ENCODE assay signal across 8 mouse cellular contexts in the genomic region with DNA sequence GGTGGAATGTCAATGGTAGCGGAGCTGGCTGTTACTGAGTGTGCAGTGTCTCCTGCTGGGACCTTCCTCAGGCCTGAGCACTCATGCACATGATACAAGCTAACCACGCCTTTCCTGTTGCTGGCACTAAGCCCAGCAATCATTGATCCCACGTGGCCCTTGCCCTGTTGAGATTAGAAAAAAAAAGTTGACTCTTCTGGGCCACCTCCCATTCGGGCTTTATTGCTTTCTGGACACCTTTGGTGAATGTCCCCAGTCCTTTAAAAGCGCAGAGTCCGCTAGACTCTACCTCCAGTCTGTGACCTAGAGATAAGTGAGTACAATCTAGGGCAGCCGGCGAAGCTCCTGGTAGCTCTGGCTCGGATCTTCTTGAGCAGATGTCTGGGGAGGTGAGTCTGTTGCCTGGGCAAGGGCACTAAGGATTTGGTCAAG. TPM values are rescaled to one million over a fixed set of nuclear protein-coding genes. Genes with fewer than 3 reads are reported as not detected.
DNase-seq lines count a peak whose midpoint lies in the region; ATAC-seq lines count a peak whose summit lies in the region.

A gene (plus strand): TSS at position 222 of the 432 bp plus-strand sequence.

- H3K9me3 ChIP-seq in liver, embryonic 15.5 days (replicated peaks), result no peaks in the 10 kb centered on the region
- H3K9me3 ChIP-seq in stomach, embryonic 14.5 days (ENCODE audit: control insufficient read depth, low read depth, low read length), result no peaks in the 10 kb centered on the region
- H3K9me3 ChIP-seq in forebrain, embryonic 13.5 days (replicated peaks), result no peaks in the 10 kb centered on the region

- peak; percentile 86 for ATAC-seq in liver, embryonic 15.5 days (ENCODE audit: insufficient read depth)
- peak; percentile 53 for ATAC-seq in stomach, embryonic 14.5 days (ENCODE audit: insufficient number of reproducible peaks, insufficient read depth, low FRiP score, low read depth)
- ATAC-seq in forebrain, embryonic 13.5 days, result no peak

- H3K36me3 ChIP-seq in liver, embryonic 15.5 days (replicated peaks), result no peaks in the 10 kb centered on the region
- no peaks in the 10 kb centered on the region for H3K36me3 ChIP-seq in stomach, embryonic 14.5 days (ENCODE audit: control insufficient read depth, insufficient read depth, low read length)
- no peaks in the 10 kb centered on the region for H3K36me3 ChIP-seq in forebrain, embryonic 13.5 days (ENCODE audit: poor library complexity, severe bottlenecking)

- peak within 1 kb of the TSS; percentile 28 for H3K4me3 ChIP-seq in liver, embryonic 15.5 days (replicated peaks)
- no peak within 1 kb of the TSS for H3K4me3 ChIP-seq in stomach, embryonic 14.5 days (ENCODE audit: low read depth, low read length)
- no peak within 1 kb of the TSS for H3K4me3 ChIP-seq in forebrain, embryonic 13.5 days

- H3K9ac ChIP-seq in liver, embryonic 15.5 days, result no peak within 1 kb of the TSS
- no peak within 1 kb of the TSS for H3K9ac ChIP-seq in stomach, embryonic 14.5 days (replicated peaks; ENCODE audit: low read depth, low read length)
- H3K9ac ChIP-seq in forebrain, embryonic 13.5 days, result no peak within 1 kb of the TSS

- intact Hi-C loops in heart, postnatal 14 days (cut with DNase I), result loop anchor here (10.0 kb wide), 1 partner anchor 997 kb away; no protein-coding TSS in a partner anchor

- H3K27me3 ChIP-seq in liver, embryonic 15.5 days, result no peaks in the 10 kb centered on the region
- H3K27me3 ChIP-seq in stomach, embryonic 14.5 days (ENCODE audit: control insufficient read depth, insufficient read depth, low read length), result no peaks in the 10 kb centered on the region
- no peaks in the 10 kb centered on the region for H3K27me3 ChIP-seq in forebrain, embryonic 13.5 days

- H3K4me1 ChIP-seq in liver, embryonic 15.5 days (replicated peaks), result peaks cover 64% of the 10 kb centered on the region
- no peaks in the 10 kb centered on the region for H3K4me1 ChIP-seq in stomach, embryonic 14.5 days (ENCODE audit: control insufficient read depth, insufficient read depth, low read length)
- H3K4me1 ChIP-seq in forebrain, embryonic 13.5 days, result no peaks in the 10 kb centered on the region

- 10% methylated on average over 9 of the region's 9 CpGs for WGBS in liver, embryonic 15.5 days (ENCODE audit: insufficient replicate concordance)
- WGBS in stomach, embryonic 14.5 days, result 72% methylated on average over 9 of the region's 9 CpGs
- 78% methylated on average over 9 of the region's 9 CpGs for WGBS in forebrain, embryonic 13.5 days

- H3K4me2 ChIP-seq in liver, embryonic 15.5 days, result peak within 1 kb of the TSS; percentile 51
- H3K4me2 ChIP-seq in stomach, embryonic 14.5 days (replicated peaks; ENCODE audit: low read depth, low read length), result no peak within 1 kb of the TSS
- H3K4me2 ChIP-seq in forebrain, embryonic 13.5 days, result no peak within 1 kb of the TSS

- H3K27ac ChIP-seq in liver, embryonic 15.5 days (replicated peaks), result peak within 1 kb of the TSS; percentile 74
- no peak within 1 kb of the TSS for H3K27ac ChIP-seq in stomach, embryonic 14.5 days (ENCODE audit: low read length)
- no peak within 1 kb of the TSS for H3K27ac ChIP-seq in forebrain, embryonic 13.5 days

- peak; percentile 36 for DNase-seq in cerebellum, adult 9-10 months
- no peak for DNase-seq in cerebellum, postnatal 4 days (ENCODE audit: low spot score in 2 of 2)
- DNase-seq in c-Kit-positive CD71-negative TER-119-negative erythroid progenitor cells, embryonic 14.5 days (ENCODE audit: low read depth), result peak; percentile 68
- DNase-seq in heart, postnatal 14 days, result peak; percentile 40 to 57
- DNase-seq in natural killer cell, adult 2 months (ENCODE audit: low spot score in 2 of 2), result no peak

RNA-seq across cellular contexts. Expression of the gene that starts here (rescaled TPM):
- total RNA-seq in heart, postnatal 14 days (2021), result 1 to 10 TPM in 1 of 2 experiments, under 1 TPM in 1; 0.98 to 2.0 TPM
- 27.6 and 60.4 TPM in 2 replicates for polyA plus RNA-seq in liver, embryonic 15.5 days (2015; fragmentation: Nextera tagmentation; extraction: Ambion mirVana)
- not detected in 2 replicates for polyA plus RNA-seq in stomach, embryonic 14.5 days (2014; fragmentation: Nextera tagmentation; extraction: Ambion mirVana)
- not detected in 2 replicates for polyA plus RNA-seq in forebrain, embryonic 13.5 days (2015; fragmentation: Nextera tagmentation; extraction: Ambion mirVana)

Comparison
In these comparisons a context has a peak if more than half of its experiments do, and no peak if none do; other contexts are left out.
1. RNA of the gene that starts here (polyA plus RNA-seq): 27.6 to 60.4 TPM in liver, embryonic 15.5 days; not detected in stomach, embryonic 14.5 days and not detected in forebrain, embryonic 13.5 days; every median in the first group is over 10 times any median in the second.
2. DNase-seq: peak in cerebellum, adult 9-10 months (single experiment), c-Kit-positive CD71-negative TER-119-negative erythroid progenitor cells, embryonic 14.5 days (single experiment) and heart, postnatal 14 days (2 of 2); none in cerebellum, postnatal 4 days (0 of 2) and natural killer cell, adult 2 months (0 of 2).
3. Peak in ATAC-seq in stomach, embryonic 14.5 days; RNA of the gene not detected or under 1 TPM.